Mouse (Mus musculus) heart, embryonic 10.5 days (tissue): Measurements from ENCODE around the gene Shq1. TPM values are rescaled to one million over a fixed set of nuclear protein-coding genes. Genes with fewer than 3 reads are reported as not detected.

Source experiments
- DNase-seq: peaks from one replicate; pipeline ENCODE4 v3.0.0-alpha.2; 2017; ENCODE audit warnings: low spot score
- H3K27ac ChIP-seq: fragments of 300-500 bp; sonication (generic); 2 replicates; pipeline ENCODE4 v1.5.1; 2016; ENCODE audit warnings: mild to moderate bottlenecking
- H3K27me3 ChIP-seq: fragments of 300-500 bp; sonication (generic); 2 replicates; pipeline ENCODE4 v1.6.1; 2016; ENCODE audit warnings: mild to moderate bottlenecking; ENCODE audit not compliant: poor library complexity, insufficient read depth, severe bottlenecking
- H3K36me3 ChIP-seq: fragments of 300-500 bp; sonication (generic); 2 replicates; pipeline ENCODE4 v1.6.1; 2016; ENCODE audit warnings: mild to moderate bottlenecking, moderate library complexity
- H3K4me1 ChIP-seq: fragments of 300-500 bp; sonication (generic); 2 replicates; pipeline ENCODE4 v1.6.1; 2016; ENCODE audit warnings: mild to moderate bottlenecking
- H3K4me3 ChIP-seq: fragments of 300-500 bp; sonication (generic); 2 replicates; pipeline ENCODE4 v1.5.1; 2016; ENCODE audit warnings: mild to moderate bottlenecking, moderate library complexity
- H3K9me3 ChIP-seq: fragments of 300-500 bp; sonication (generic); 2 replicates; pipeline ENCODE4 v1.6.1; 2016; ENCODE audit warnings: mild to moderate bottlenecking, moderate library complexity
- WGBS: fragments of 180-500 bp; shearing (Covaris S2); methylation state at CpG from one replicate; pipeline ENCODE4 v1.1.7; 2016; 5-methylcytosine and 5-hydroxymethylcytosine counted together
- polyA plus RNA-seq: library from polyadenylated mRNA; unstranded; fragments of >200 nt; fragmentation: Nextera tagmentation; extraction: Ambion mirVana; gene quantifications from 2 replicates; pipeline ENCODE4 v1.2.1, GENCODE M21; 2016

Gene Shq1
- polyA plus RNA-seq, 1 experiment from 2014 or later = 17.8 TPM

- no peaks in the 10 kb centered on the region for H3K9me3 ChIP-seq
- H3K4me3 ChIP-seq = no peak overlapping the region
- no peak overlapping the region for H3K27ac ChIP-seq
- WGBS = 89% methylated on average over 5 of the region's 5 CpGs
- DNase-seq = no peak
- no peaks in the 10 kb centered on the region for H3K27me3 ChIP-seq
- H3K36me3 ChIP-seq = no peaks in the 10 kb centered on the region; the same call in 1 of the 2 replicates
- no peaks in the 10 kb centered on the region for H3K4me1 ChIP-seq
These were observed 84.2 kb downstream of the Shq1 start for GRCm38 (mm10) chr6:100586758-100587157.

- Histone ChIP-seq H3K27ac (no peak overlapping the region), H3K27me3 (no peaks in the 10 kb centered on the region), H3K36me3 (no peaks in the 10 kb centered on the region), H3K9me3 (no peaks in the 10 kb centered on the region), H3K4me1 (peaks cover 11% of the 10 kb centered on the region; the same call in 1 of the 2 replicates), H3K4me3 (no peak overlapping the region)
- DNase-seq = no peak
- 90% methylated on average over 2 of the region's 2 CpGs for WGBS
These were observed 89.0 kb downstream of the Shq1 start for GRCm38 (mm10) chr6:100581951-100582350.

GRCm38 (mm10) chr6:100581056-100581455 lies 89.9 kb downstream of the Shq1 start:
- Histone ChIP-seq H3K9me3 (no peaks in the 10 kb centered on the region), H3K27me3 (0 out of 2 replicates have a peak, but pooled peaks cover 3% of the 10 kb centered on the region), H3K27ac (no peak overlapping the region), H3K4me1 (peaks cover 11% of the 10 kb centered on the region; the same call in 1 of the 2 replicates), H3K36me3 (no peaks in the 10 kb centered on the region), H3K4me3 (no peak overlapping the region)
- DNase-seq = no peak

- Histone ChIP-seq H3K36me3 (0 out of 2 replicates have a peak, but pooled peaks cover 4% of the 10 kb centered on the region), H3K27ac (no peak overlapping the region)
- 49% methylated on average over 6 of the region's 6 CpGs for WGBS
These were observed 93.4 kb downstream of the Shq1 start for GRCm38 (mm10) chr6:100577590-100577989.

GRCm38 (mm10) chr6:100576171-100576570 lies 94.8 kb downstream of the Shq1 start:
- Histone ChIP-seq H3K27ac (no peak overlapping the region), H3K27me3 (peaks cover 13% of the 10 kb centered on the region; the same call in 1 of the 2 replicates), H3K9me3 (no peaks in the 10 kb centered on the region), H3K4me1 (peaks cover 11% of the 10 kb centered on the region; the same call in 1 of the 2 replicates), H3K4me3 (no peak overlapping the region), H3K36me3 (0 out of 2 replicates have a peak, but pooled peaks cover 4% of the 10 kb centered on the region)
- 56% methylated on average over 6 of the region's 6 CpGs for WGBS
- no peak for DNase-seq

More at GRCm38 (mm10) chr6:100577590-100577989, 93.4 kb downstream of the Shq1 start:
- peaks cover 11% of the 10 kb centered on the region; the same call in 1 of the 2 replicates for H3K4me1 ChIP-seq
- no peaks in the 10 kb centered on the region for H3K9me3 ChIP-seq
- peaks cover 13% of the 10 kb centered on the region; the same call in 1 of the 2 replicates for H3K27me3 ChIP-seq
- DNase-seq = peak; percentile 81
- H3K4me3 ChIP-seq = no peak overlapping the region

DNA sequence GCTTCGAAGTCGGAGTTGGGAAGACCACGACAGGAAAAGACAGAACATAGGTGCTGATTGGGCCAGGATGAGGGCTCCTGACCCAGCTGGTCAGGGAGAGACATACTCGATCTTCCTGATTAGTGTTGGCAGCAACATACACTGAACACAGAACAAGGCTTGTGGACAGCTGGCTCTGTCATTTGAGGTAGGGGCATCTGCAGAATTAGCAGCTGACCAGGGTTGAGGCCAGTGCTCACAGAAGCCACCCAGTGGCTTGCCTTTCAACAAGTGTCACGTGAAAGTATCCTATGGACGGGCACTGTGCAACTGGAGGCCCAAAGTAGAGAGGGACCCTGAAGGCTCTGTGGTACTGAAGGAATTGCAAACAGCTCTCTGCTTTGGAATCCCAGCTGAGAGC lies 104.2 kb downstream of the Shq1 start:
- no peak overlapping the region for H3K27ac ChIP-seq
- WGBS = 59% methylated on average over 6 of the region's 6 CpGs
- H3K4me3 ChIP-seq = no peak overlapping the region
- no peaks in the 10 kb centered on the region for H3K9me3 ChIP-seq
- H3K36me3 ChIP-seq = no peaks in the 10 kb centered on the region
- H3K4me1 ChIP-seq = peaks cover 36% of the 10 kb centered on the region
- DNase-seq = no peak
- H3K27me3 ChIP-seq = peaks cover 86% of the 10 kb centered on the region

GRCm38 (mm10) chr6:100564516-100564915 lies 106.4 kb downstream of the Shq1 start:
- H3K4me3 ChIP-seq = no peak overlapping the region
- H3K36me3 ChIP-seq = no peaks in the 10 kb centered on the region
- H3K27ac ChIP-seq = no peak overlapping the region
- H3K9me3 ChIP-seq = no peaks in the 10 kb centered on the region
- 46% methylated on average over 4 of the region's 4 CpGs for WGBS
- peaks cover 36% of the 10 kb centered on the region for H3K4me1 ChIP-seq
- DNase-seq = no peak
- peaks cover 92% of the 10 kb centered on the region for H3K27me3 ChIP-seq

DNA sequence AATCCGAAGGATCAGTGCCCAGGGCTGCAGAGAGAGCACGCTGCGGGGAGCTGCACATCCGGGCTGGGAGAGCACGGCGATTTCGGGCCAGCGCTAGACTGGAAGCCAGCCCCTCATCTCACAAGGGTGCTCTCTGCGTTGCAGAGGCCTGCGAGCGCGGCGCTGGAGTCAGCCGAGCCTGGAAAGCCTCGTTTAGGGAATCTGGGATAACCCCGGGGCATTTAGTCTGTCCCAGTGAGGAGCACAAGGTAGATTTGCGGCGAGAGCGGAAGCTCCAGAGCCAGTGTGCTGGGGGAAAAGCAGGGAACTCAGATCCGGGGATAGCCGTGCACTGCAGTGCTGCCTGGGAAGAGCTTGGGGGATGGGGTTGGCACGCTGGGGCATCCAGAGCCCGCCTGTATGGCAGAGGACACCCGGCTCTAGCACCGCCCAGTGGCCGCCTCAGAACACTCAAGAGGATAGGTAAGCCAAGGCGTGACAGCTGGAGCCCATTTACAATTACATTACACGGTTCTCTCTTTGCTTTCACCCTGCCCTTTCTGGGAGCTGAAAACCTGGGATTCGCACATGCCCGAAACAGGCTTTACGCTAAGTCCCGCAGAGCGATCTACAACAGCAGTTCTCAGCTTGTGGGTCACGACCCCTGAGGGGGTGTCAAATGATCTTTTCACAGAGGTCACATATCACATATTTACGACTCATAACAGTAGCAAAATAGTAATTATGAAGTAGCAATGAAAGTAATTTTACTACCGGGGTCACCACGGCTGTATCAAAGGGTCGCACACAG lies 107.2 kb downstream of the Shq1 start:
- WGBS = 5% methylated on average over 38 of the region's 38 CpGs
- H3K27ac ChIP-seq = peak overlapping the region; percentile 50
- H3K9me3 ChIP-seq = no peaks in the 10 kb centered on the region
- H3K27me3 ChIP-seq = peaks cover 92% of the 10 kb centered on the region
- H3K4me3 ChIP-seq = peak overlapping the region; percentile 64
- DNase-seq = peak; percentile 83
- H3K36me3 ChIP-seq = no peaks in the 10 kb centered on the region
- H3K4me1 ChIP-seq = peaks cover 36% of the 10 kb centered on the region

- peak overlapping the region; percentile 64 for H3K4me3 ChIP-seq
These were observed 108.0 kb downstream of the Shq1 start for GRCm38 (mm10) chr6:100562719-100563551.

GRCm38 (mm10) chr6:100558057-100558456 lies 112.9 kb downstream of the Shq1 start:
- Histone ChIP-seq H3K36me3 (no peaks in the 10 kb centered on the region), H3K4me1 (peaks cover 17% of the 10 kb centered on the region), H3K4me3 (no peak overlapping the region), H3K9me3 (no peaks in the 10 kb centered on the region), H3K27me3 (peaks cover 96% of the 10 kb centered on the region), H3K27ac (no peak overlapping the region)
- DNase-seq = no peak
- WGBS = 63% methylated on average over 8 of the region's 8 CpGs

More at GRCm38 (mm10) chr6:100562719-100563551, 108.0 kb downstream of the Shq1 start:
- H3K36me3 ChIP-seq = no peaks in the 10 kb centered on the region
- H3K27ac ChIP-seq = peak overlapping the region; percentile 50
- H3K9me3 ChIP-seq = no peaks in the 10 kb centered on the region
- peaks cover 29% of the 10 kb centered on the region for H3K4me1 ChIP-seq
- H3K27me3 ChIP-seq = peaks cover 92% of the 10 kb centered on the region
- no peak for DNase-seq
- WGBS = under 1% methylated on average over 51 of the region's 51 CpGs

DNA sequence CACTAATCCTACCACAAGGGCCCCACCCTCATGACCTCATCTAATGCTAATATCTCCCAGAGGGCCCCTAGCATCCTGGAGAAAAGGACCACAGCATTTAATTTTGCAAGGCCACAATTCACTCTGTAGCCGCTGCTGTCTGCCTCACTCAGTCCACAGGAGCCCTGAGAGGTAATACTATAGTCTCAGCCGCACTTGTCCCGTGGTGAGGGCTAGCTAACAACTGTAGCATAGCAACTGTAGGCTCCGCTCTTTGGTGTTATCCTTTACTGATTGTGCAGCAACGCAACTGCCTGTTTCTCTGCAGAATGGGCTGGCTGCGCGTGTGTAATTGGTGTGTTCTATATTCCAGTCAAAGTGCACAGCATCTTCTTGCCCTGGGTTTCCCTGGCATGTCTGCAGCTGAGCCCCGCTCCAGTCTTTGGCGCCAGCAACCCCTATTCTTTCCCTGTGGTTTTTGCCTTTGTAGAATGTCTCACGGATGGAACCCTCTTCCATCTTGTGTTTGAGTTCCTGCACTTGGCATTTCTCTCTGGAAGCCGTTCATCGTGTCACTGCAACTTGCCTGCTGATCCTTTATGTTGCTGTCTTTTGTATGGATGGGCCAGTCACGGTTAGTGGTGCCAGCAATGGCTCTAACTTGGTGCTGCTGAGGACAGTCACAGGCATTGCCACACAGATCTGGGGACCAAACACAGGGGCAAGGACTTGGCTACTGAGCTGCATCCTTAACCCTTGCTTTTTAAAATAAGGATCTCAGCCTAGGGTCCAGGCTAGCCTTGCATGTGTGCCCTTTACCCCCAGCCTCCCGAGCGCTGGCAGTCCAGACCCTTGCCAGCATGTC lies 128.6 kb downstream of the Shq1 start:
- WGBS = 77% methylated on average over 15 of the region's 15 CpGs
- Histone ChIP-seq H3K9me3 (no peaks in the 10 kb centered on the region), H3K4me1 (peaks cover 19% of the 10 kb centered on the region), H3K27ac (no peak overlapping the region), H3K4me3 (no peak overlapping the region), H3K36me3 (no peaks in the 10 kb centered on the region), H3K27me3 (peaks cover 42% of the 10 kb centered on the region)
- no peak for DNase-seq

- Histone ChIP-seq H3K4me1 (peaks cover 22% of the 10 kb centered on the region), H3K27me3 (peaks cover 21% of the 10 kb centered on the region), H3K36me3 (no peaks in the 10 kb centered on the region), H3K27ac (no peak overlapping the region), H3K4me3 (no peak overlapping the region), H3K9me3 (no peaks in the 10 kb centered on the region)
- 47% methylated on average over 4 of the region's 4 CpGs for WGBS
- DNase-seq = no peak
These were observed 131.3 kb downstream of the Shq1 start for GRCm38 (mm10) chr6:100539698-100540097.
